Mouse (Mus musculus) MEL (cell line): ENCODE measurements at regions not wholly inside any gene's neighbourhood (a gene's known extent, or its start where the extent isn't known, plus 50 kb on each side); places are given as distances from the start of the nearest gene placed in this dataset.
A peak's percentile ranks its signal among the peaks of the same experiment; 100 is the strongest.

Experiments used
- DNase-seq: peaks from one replicate; pipeline ENCODE4 v3.0.0; 2011; ENCODE audit warnings: low read depth, low spot score
- H3K27ac ChIP-seq: 2 replicates; pipeline ENCODE4 v1.5.1; 2012; ENCODE audit warnings: low read depth, mild to moderate bottlenecking, control low read depth, low read length, moderate library complexity; ENCODE audit not compliant: control insufficient read depth
- H3K27me3 ChIP-seq, 2 experiments: fragments of 150-350 bp in 1 of 2; sonication (generic) in 1 of 2; 2 replicates each; pipeline ENCODE4 v1.6.1; 2012; ENCODE audit warnings: low read length in 2 of 2, mild to moderate bottlenecking in 2 of 2, improper control_type of control experiment in 1 of 2, moderate library complexity in 1 of 2; ENCODE audit not compliant: insufficient read depth in 2 of 2, control insufficient read depth in 1 of 2
- H3K36me3 ChIP-seq, 2 experiments: 2 replicates each; pipeline ENCODE4 v1.6.1; 2012 to 2014; ENCODE audit warnings: low read length in 2 of 2, improper control_type of control experiment in 1 of 2, inconsistent platforms in 1 of 2, mild to moderate bottlenecking in 1 of 2; ENCODE audit not compliant: insufficient read depth in 2 of 2, control insufficient read depth in 1 of 2
- H3K4me1 ChIP-seq, 2 experiments: fragments of 150-350 bp in 1 of 2; sonication (generic) in 1 of 2; 2 replicates each; pipeline ENCODE4 v1.6.1; 2012; ENCODE audit warnings: low read length in 2 of 2, improper control_type of control experiment in 1 of 2, mild to moderate bottlenecking in 1 of 2; ENCODE audit not compliant: insufficient read depth in 2 of 2, control insufficient read depth in 1 of 2
- H3K4me3 ChIP-seq, 2 experiments: fragments of 150-350 bp in 1 of 2; sonication (generic) in 1 of 2; 2 replicates each; pipeline ENCODE4 v1.5.1; 2012; ENCODE audit warnings: low read depth in 2 of 2, low read length in 2 of 2, mild to moderate bottlenecking in 2 of 2, moderate library complexity in 2 of 2, control low read depth in 1 of 2, improper control_type of control experiment in 1 of 2; ENCODE audit not compliant: control insufficient read depth in 1 of 2, insufficient read depth in 1 of 2
- H3K79me2 ChIP-seq: 2 replicates; pipeline ENCODE4 v1.6.1; 2012; ENCODE audit warnings: mild to moderate bottlenecking, low read length, moderate library complexity; ENCODE audit not compliant: control insufficient read depth, poor library complexity, insufficient read depth
- H3K9ac ChIP-seq: 2 replicates; pipeline ENCODE4 v1.6.1; 2012; ENCODE audit warnings: low read depth, mild to moderate bottlenecking, control low read depth, low read length, moderate library complexity; ENCODE audit not compliant: control insufficient read depth, poor library complexity, severe bottlenecking
- H3K9me3 ChIP-seq: fragments of 150-350 bp; sonication (generic); replicated peaks from 2 replicates; pipeline ENCODE4 v1.6.1; 2012; ENCODE audit warnings: mild to moderate bottlenecking, low read length, improper control_type of control experiment, moderate library complexity; ENCODE audit not compliant: insufficient read depth
- BHLHE40 ChIP-seq: IDR thresholded peaks from 2 replicates; pipeline ENCODE4 v1.6.1; 2012; ENCODE audit warnings: low read depth, mild to moderate bottlenecking, inconsistent platforms, low read length, improper control_type of control experiment, borderline replicate concordance
- CHD1 ChIP-seq: IDR thresholded peaks from 2 replicates; pipeline ENCODE4 v1.6.1; 2012; ENCODE audit warnings: low read depth, mild to moderate bottlenecking, inconsistent platforms, low read length, improper control_type of control experiment
- CHD2 ChIP-seq: IDR thresholded peaks from 2 replicates; pipeline ENCODE4 v1.6.1; 2011; ENCODE audit warnings: low read length, improper control_type of control experiment
- CTCF ChIP-seq, 3 experiments: IDR thresholded peaks in 2 of 3; conservative IDR thresholded peaks in 1 of 3; 2 replicates each; pipeline ENCODE4 v1.5.1; 2011 to 2012; ENCODE audit warnings: low read length in 3 of 3, low read depth in 2 of 3, mild to moderate bottlenecking in 2 of 3, improper control_type of control experiment in 1 of 3, inconsistent platforms in 1 of 3, mixed read lengths in 1 of 3, moderate library complexity in 1 of 3; ENCODE audit not compliant: control insufficient read depth in 1 of 3, insufficient read depth in 1 of 3, poor library complexity in 1 of 3, severe bottlenecking in 1 of 3
- E2F4 ChIP-seq: IDR thresholded peaks from 2 replicates; pipeline ENCODE4 v1.6.1; 2011; ENCODE audit warnings: low read depth, low read length, improper control_type of control experiment, borderline replicate concordance
- ELF1 ChIP-seq: IDR thresholded peaks from 2 replicates; pipeline ENCODE4 v1.6.1; 2014; ENCODE audit warnings: low read depth, mild to moderate bottlenecking, inconsistent platforms, low read length, improper control_type of control experiment, moderate library complexity
- EP300 ChIP-seq, 2 experiments: IDR thresholded peaks; 2 replicates each; pipeline ENCODE4 v1.6.1; 2011; ENCODE audit warnings: improper control_type of control experiment in 2 of 2, low read length in 2 of 2, low read depth in 1 of 2, mild to moderate bottlenecking in 1 of 2
- ETS1 ChIP-seq: IDR thresholded peaks from 2 replicates; pipeline ENCODE4 v1.6.1; 2012; ENCODE audit warnings: low read depth, mild to moderate bottlenecking, inconsistent platforms, low read length, improper control_type of control experiment, moderate library complexity
- GABPA ChIP-seq: IDR thresholded peaks from 2 replicates; pipeline ENCODE4 v1.6.1; 2012; ENCODE audit warnings: low read depth, mild to moderate bottlenecking, inconsistent platforms, low read length, improper control_type of control experiment, moderate library complexity
- GATA1 ChIP-seq: IDR thresholded peaks from 2 replicates; pipeline ENCODE4 v1.6.1; 2011; ENCODE audit warnings: low read depth, low read length, improper control_type of control experiment
- JUND ChIP-seq: IDR thresholded peaks from 2 replicates; pipeline ENCODE4 v1.6.1; 2011; ENCODE audit warnings: low read depth, mild to moderate bottlenecking, improper control_type of control experiment, low read length
- MAX ChIP-seq: IDR thresholded peaks from 2 replicates; pipeline ENCODE4 v1.6.1; 2011; ENCODE audit warnings: low read length, improper control_type of control experiment
- MAZ ChIP-seq: IDR thresholded peaks from 2 replicates; pipeline ENCODE4 v1.6.1; 2012; ENCODE audit warnings: low read depth, mild to moderate bottlenecking, inconsistent platforms, low read length, improper control_type of control experiment
- MEF2A ChIP-seq: IDR thresholded peaks from 2 replicates; pipeline ENCODE4 v1.6.1; 2014; ENCODE audit warnings: low read depth, mild to moderate bottlenecking, inconsistent platforms, low read length, improper control_type of control experiment; ENCODE audit not compliant: poor library complexity, insufficient replicate concordance, severe bottlenecking; ENCODE audit errors: extremely low read depth
- MXI1 ChIP-seq: IDR thresholded peaks from 2 replicates; pipeline ENCODE4 v1.6.1; 2011; ENCODE audit warnings: mild to moderate bottlenecking, low read depth, low read length, improper control_type of control experiment
- MYB ChIP-seq: IDR thresholded peaks from 2 replicates; pipeline ENCODE4 v1.6.1; 2011; ENCODE audit warnings: mild to moderate bottlenecking, low read depth, low read length, improper control_type of control experiment
- NRF1 ChIP-seq: IDR thresholded peaks from 2 replicates; pipeline ENCODE4 v1.6.1; 2014; ENCODE audit warnings: low read depth, mild to moderate bottlenecking, inconsistent platforms, low read length, improper control_type of control experiment, moderate library complexity; ENCODE audit not compliant: poor library complexity, insufficient read depth, severe bottlenecking
- POLR2A ChIP-seq, 2 experiments: IDR thresholded peaks; 2 replicates each; pipeline ENCODE4 v1.6.1; 2011 to 2012; ENCODE audit warnings: low read length in 2 of 2, mild to moderate bottlenecking in 2 of 2, control low read depth in 1 of 2, improper control_type of control experiment in 1 of 2, low read depth in 1 of 2, moderate library complexity in 1 of 2; ENCODE audit not compliant: control insufficient read depth in 1 of 2, insufficient read depth in 1 of 2, poor library complexity in 1 of 2
- POLR2AphosphoS5 ChIP-seq: IDR thresholded peaks from 2 replicates; pipeline ENCODE4 v1.6.1; 2012; ENCODE audit warnings: low read depth, borderline replicate concordance, mild to moderate bottlenecking, inconsistent platforms, low read length, moderate library complexity, mixed read lengths
- RAD21 ChIP-seq: IDR thresholded peaks from 2 replicates; pipeline ENCODE4 v1.6.1; 2011; ENCODE audit warnings: mild to moderate bottlenecking, low read depth, low read length, improper control_type of control experiment
- RCOR1 ChIP-seq: IDR thresholded peaks from 2 replicates; pipeline ENCODE4 v1.6.1; 2012; ENCODE audit warnings: low read depth, mild to moderate bottlenecking, inconsistent platforms, low read length, improper control_type of control experiment
- TAL1 ChIP-seq: IDR thresholded peaks from 2 replicates; pipeline ENCODE4 v1.6.1; 2012; ENCODE audit warnings: mild to moderate bottlenecking, inconsistent platforms, low read length, moderate library complexity, mixed read lengths
- TCF12 ChIP-seq: IDR thresholded peaks from 2 replicates; pipeline ENCODE4 v1.6.1; 2014; ENCODE audit warnings: low read depth, mild to moderate bottlenecking, inconsistent platforms, low read length, improper control_type of control experiment, moderate library complexity
- ZKSCAN1 ChIP-seq: IDR thresholded peaks from 2 replicates; pipeline ENCODE4 v1.6.1; 2012; ENCODE audit warnings: low read depth, mild to moderate bottlenecking, inconsistent platforms, low read length, improper control_type of control experiment, moderate library complexity
- ZNF384 ChIP-seq: IDR thresholded peaks from 2 replicates; pipeline ENCODE4 v1.6.1; 2012; ENCODE audit warnings: low read depth, mild to moderate bottlenecking, inconsistent platforms, low read length, improper control_type of control experiment

DNA sequence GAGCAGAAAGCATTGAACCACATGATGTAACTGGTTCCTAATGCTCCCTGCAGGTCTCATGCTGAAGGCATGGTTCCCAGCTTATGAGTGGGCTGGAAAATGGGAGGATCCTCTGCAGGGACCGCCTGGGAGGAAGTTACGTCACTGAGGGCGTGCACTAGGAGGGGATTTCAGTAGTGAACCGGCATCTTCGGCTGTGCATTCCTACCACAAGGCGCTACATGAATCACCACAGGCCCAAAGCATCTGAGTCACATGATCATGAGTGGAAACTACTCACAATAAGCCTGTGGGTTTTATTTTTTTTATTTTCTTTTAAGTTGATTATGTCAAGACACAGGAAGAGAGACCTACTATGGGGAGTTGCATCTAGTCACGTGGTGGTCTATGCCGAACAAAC lies 68.2 kb upstream of the Kcnj15 start (continued):
- no peak for TF ChIP-seq TAL1

DNA sequence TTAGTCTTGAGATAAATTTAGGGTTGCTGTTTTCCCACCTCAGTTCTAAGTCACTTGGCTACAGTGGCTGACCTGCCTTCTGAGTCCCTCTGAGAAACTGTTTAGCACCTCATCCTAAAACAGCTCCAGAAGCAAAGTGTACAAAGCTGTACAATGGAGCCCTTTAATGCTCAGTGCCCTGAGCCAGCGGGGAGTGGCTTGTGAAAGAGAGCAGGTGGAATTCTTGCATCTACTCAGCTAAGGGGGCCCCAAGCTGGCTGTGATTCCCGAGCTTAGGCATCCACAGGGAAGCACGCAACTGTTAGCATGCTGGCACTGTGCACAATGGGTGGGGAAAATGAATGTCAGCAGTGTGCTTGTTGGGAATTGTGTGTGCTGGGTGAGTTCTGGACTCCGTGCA lies 63.2 kb upstream of the Kcnj15 start:
- no peak for DNase-seq
- H3K36me3 ChIP-seq, result no peaks in the 10 kb centered on the region
- no peak overlapping the region for H3K27ac ChIP-seq
- H3K4me1 ChIP-seq, result no peaks in the 10 kb centered on the region
- H3K4me3 ChIP-seq, result no peak overlapping the region
- no peaks in the 10 kb centered on the region for H3K9me3 ChIP-seq
- H3K27me3 ChIP-seq, result no peaks in the 10 kb centered on the region
- H3K9ac ChIP-seq, result no peak overlapping the region
- TF ChIP-seq POLR2A (IDR thresholded peaks at IDR 0.05; ENCODE audit: control insufficient read depth in 1 of 2, insufficient read depth in 1 of 2, low read depth in 1 of 2, low read length in 2 of 2, poor library complexity in 1 of 2) (no peak), ZKSCAN1 (no peak), JUND (no peak), GATA1 (no peak), TCF12 (no peak), ELF1 (no peak), MAX (no peak), MAZ (no peak), CHD1 (no peak), GABPA (no peak), E2F4 (no peak), TAL1 (no peak), POLR2AphosphoS5 (no peak), MXI1 (no peak), MYB (no peak), CHD2 (no peak), EP300 (IDR thresholded peaks at IDR 0.05; ENCODE audit: low read depth in 1 of 2, low read length in 2 of 2) (no peak)
- H3K79me2 ChIP-seq, result no peaks in the 10 kb centered on the region

DNA sequence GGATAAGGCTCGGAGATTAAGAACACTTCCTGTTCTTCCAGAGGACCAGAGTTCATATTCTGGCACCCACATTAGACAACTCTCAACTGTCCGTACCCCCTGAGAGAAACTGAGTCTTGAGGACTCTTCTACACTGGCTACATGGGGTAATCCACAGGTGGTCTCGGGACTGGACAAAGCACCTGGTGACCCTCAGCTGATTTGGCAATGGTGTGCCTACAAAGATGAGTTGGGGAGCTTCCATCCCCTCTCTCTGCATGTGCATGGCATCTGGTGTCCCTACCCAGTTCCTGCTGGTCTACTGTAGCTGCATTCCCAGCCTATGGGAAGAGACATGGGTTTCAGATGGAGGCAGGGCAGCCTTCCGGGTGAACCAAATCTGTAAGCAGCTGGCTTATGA lies 61.2 kb upstream of the Kcnj15 start:
- H3K4me1 ChIP-seq, result no peaks in the 10 kb centered on the region
- no peak overlapping the region for H3K27ac ChIP-seq
- no peaks in the 10 kb centered on the region for H3K9me3 ChIP-seq
- H3K4me3 ChIP-seq, result no peak overlapping the region
- no peaks in the 10 kb centered on the region for H3K36me3 ChIP-seq
- no peak overlapping the region for H3K9ac ChIP-seq
- H3K27me3 ChIP-seq, result no peaks in the 10 kb centered on the region
- TF ChIP-seq RAD21 (no peak), JUND (no peak), CHD1 (no peak), RCOR1 (no peak), GABPA (no peak), BHLHE40 (no peak), CHD2 (no peak), ZNF384 (no peak), CTCF (IDR thresholded peaks at IDR 0.05 in 2 of 3, conservative IDR thresholded peaks at IDR 0.05 in 1 of 3; ENCODE audit: control insufficient read depth in 1 of 3, insufficient read depth in 1 of 3, low read depth in 2 of 3, low read length in 3 of 3, poor library complexity in 1 of 3, severe bottlenecking in 1 of 3) (no peak), MEF2A (no peak), ZKSCAN1 (no peak), NRF1 (no peak), MXI1 (no peak), ELF1 (no peak), GATA1 (no peak), POLR2A (IDR thresholded peaks at IDR 0.05; ENCODE audit: control insufficient read depth in 1 of 2, insufficient read depth in 1 of 2, low read depth in 1 of 2, low read length in 2 of 2, poor library complexity in 1 of 2) (no peak), ETS1 (no peak)
- H3K79me2 ChIP-seq, result no peaks in the 10 kb centered on the region
- peak; percentile 1 for DNase-seq
